Mouse (Mus musculus) ES-Bruce4 (cell line): ENCODE results near the gene Ppp2r5b. TPM values are rescaled to one million over a fixed set of nuclear protein-coding genes. Genes with fewer than 3 reads are reported as not detected.

ENCODE experiments used
- H3K27ac ChIP-seq: 2 replicates; pipeline ENCODE4 v1.5.1; 2012; ENCODE audit warnings: low read length, inconsistent platforms; ENCODE audit not compliant: insufficient read depth
- H3K27me3 ChIP-seq: 2 replicates; pipeline ENCODE4 v1.6.1; 2012; ENCODE audit warnings: mild to moderate bottlenecking, low read length, inconsistent platforms; ENCODE audit not compliant: control insufficient read depth, poor library complexity, insufficient read depth, severe bottlenecking
- H3K36me3 ChIP-seq: 2 replicates; pipeline ENCODE4 v1.6.1; 2012; ENCODE audit warnings: inconsistent platforms, mild to moderate bottlenecking, low read length, moderate library complexity; ENCODE audit not compliant: control insufficient read depth, poor library complexity, insufficient read depth, severe bottlenecking
- H3K4me1 ChIP-seq: one replicate; pipeline ENCODE4 v1.8.1; 2011; ENCODE audit warnings: low read length; ENCODE audit not compliant: control insufficient read depth, insufficient read depth
- H3K4me3 ChIP-seq: 2 replicates; pipeline ENCODE4 v1.5.1; 2011; ENCODE audit warnings: low read depth, mild to moderate bottlenecking, low read length
- H3K9ac ChIP-seq: 2 replicates; pipeline ENCODE4 v1.6.1; 2012; ENCODE audit warnings: low read depth, mild to moderate bottlenecking, inconsistent platforms; ENCODE audit not compliant: poor library complexity, severe bottlenecking
- H3K9me3 ChIP-seq: replicated peaks from 2 replicates; pipeline ENCODE4 v1.6.1; 2012; ENCODE audit warnings: mild to moderate bottlenecking, low read length, inconsistent platforms; ENCODE audit not compliant: control insufficient read depth, poor library complexity, insufficient read depth, severe bottlenecking
- CTCF ChIP-seq: IDR thresholded peaks from one replicate; pipeline ENCODE4 v1.8.1; 2011; ENCODE audit warnings: low read depth, low read length
- EP300 ChIP-seq: IDR thresholded peaks from 2 replicates; pipeline ENCODE4 v1.6.1; 2011; ENCODE audit warnings: low read depth, low read length; ENCODE audit not compliant: insufficient read depth
- POLR2A ChIP-seq: IDR thresholded peaks from one replicate; pipeline ENCODE4 v1.8.1; 2011; ENCODE audit warnings: low read length; ENCODE audit not compliant: insufficient read depth
- polyA plus RNA-seq: library from polyadenylated mRNA; stranded (reverse); fragments of >200 nt; gene quantifications from 2 replicates; pipeline ENCODE4 v1.2.4, GENCODE M21; 2011; ENCODE audit warnings: low read depth; ENCODE audit not compliant: missing spikeins, insufficient read depth, insufficient read length

Gene Ppp2r5b
- polyA plus RNA-seq, 1 experiment: 12.2 TPM

DNA sequence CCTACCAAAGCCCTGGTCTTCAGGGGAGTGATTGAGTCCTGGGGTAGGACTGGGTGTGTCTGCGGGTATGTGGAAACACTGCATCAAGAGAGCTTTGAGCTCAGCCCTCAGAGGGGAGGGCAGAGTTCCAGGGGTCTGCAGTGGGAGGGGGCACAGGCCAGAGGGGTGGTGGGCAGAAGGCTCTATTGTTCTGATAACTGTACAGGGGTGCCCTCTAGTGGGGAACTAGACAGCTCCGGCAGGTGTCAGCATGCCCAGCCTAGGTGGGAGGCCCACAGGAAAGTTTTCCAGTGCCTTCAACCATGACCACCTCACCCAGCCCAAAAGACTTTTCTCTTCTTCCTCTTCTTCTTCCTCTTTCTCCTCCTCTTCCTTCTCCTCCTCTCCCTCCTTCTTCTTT lies 24.8 kb upstream of the Ppp2r5b start:
- Histone ChIP-seq H3K4me1 (no peaks in the 10 kb centered on the region), H3K4me3 (no peak overlapping the region), H3K9ac (no peak overlapping the region), H3K9me3 (no peaks in the 10 kb centered on the region), H3K36me3 (peaks cover 14% of the 10 kb centered on the region), H3K27ac (no peak overlapping the region), H3K27me3 (no peaks in the 10 kb centered on the region)
- TF ChIP-seq POLR2A (no peak), EP300 (no peak), CTCF (peak; percentile 58)

DNA sequence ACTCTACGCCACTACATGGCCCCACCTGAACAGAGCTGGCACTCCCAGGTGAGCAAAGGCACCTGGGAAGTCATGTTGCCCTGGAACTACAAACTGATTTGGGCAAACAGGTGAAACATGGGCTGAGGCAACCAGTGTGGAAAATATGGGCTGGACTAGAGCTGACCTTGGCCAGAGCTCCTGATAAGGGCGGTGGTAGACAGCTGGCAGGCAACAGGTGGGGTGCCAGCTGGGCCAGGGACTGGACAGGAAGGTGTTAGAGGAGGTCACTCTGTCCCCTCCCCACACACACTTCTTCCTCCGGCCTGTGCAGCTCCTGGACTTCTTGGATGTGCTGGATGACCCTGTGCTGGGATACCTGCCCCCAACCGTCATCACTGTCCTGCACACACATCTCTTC lies 17.3 kb upstream of the Ppp2r5b start:
- no peak overlapping the region for H3K4me3 ChIP-seq
- H3K4me1 ChIP-seq: no peaks in the 10 kb centered on the region
- no peak overlapping the region for H3K9ac ChIP-seq
- H3K9me3 ChIP-seq: no peaks in the 10 kb centered on the region
- no peak for TF ChIP-seq POLR2A
- no peak for TF ChIP-seq EP300
- no peak for TF ChIP-seq CTCF
- H3K27ac ChIP-seq: no peak overlapping the region
- peaks cover 23% of the 10 kb centered on the region for H3K36me3 ChIP-seq
- no peaks in the 10 kb centered on the region for H3K27me3 ChIP-seq

DNA sequence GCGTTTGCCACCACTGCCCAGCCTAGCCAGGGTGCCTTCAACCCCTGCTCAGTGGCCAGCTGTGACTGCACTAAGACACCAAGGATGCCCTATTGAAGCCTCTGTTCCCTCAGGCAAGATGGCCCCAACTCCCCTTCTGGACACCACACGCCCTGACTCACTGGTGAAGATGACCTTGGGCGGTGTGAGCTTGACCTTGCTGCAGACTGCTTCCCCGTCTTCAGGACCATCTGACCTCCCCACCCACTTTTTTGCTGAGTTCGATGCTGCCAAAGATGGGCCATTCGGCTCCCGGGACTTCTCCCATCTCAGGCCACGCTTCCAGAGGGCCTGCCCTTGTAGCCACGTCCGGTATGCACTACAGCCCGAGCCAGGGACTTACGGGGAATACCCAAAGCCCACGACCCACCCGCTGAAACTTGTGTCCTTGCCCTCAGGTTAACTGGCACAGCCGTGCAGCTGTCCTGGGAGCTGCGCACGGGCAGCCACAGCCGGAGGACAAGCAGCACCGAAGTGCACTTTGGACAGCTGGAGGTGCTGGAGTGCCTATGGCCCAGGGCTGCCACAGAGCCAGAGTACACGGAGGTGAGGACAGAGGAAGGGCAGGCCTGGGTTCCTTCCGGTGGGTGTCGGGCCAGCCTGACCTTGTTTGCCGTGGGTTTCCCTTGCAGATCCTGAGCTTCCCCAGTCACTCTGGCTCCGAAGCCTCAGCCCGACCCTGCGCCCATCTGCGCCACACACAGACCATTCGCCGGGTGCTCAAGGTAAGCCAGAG lies 12.0 kb upstream of the Ppp2r5b start:
- Histone ChIP-seq H3K27me3 (no peaks in the 10 kb centered on the region), H3K36me3 (peaks cover 6% of the 10 kb centered on the region; the same call in 1 of the 2 replicates), H3K4me1 (no peaks in the 10 kb centered on the region), H3K9ac (no peak overlapping the region), H3K27ac (no peak overlapping the region), H3K9me3 (no peaks in the 10 kb centered on the region), H3K4me3 (no peak overlapping the region)
- no peak for TF ChIP-seq POLR2A
- TF ChIP-seq EP300: no peak
- TF ChIP-seq CTCF: no peak

DNA sequence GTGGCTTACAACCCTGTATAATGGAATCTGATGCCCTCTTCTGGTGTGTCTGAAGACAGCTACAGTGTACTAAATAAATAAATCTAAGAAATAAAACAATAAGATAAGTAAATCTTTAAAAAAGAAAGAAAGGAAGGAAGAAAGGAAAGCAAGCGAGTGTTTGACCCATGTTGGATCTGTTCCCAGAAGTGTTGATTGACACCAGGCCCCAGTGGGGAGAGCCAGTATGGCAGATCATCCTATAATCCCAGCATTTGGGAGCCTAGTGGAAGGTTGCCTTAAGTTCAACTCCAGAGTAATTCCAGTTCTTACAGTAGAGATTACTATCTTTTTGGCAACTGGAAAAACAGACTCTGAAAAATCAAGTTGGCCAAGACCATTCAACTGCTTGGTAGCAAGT lies 10.1 kb upstream of the Ppp2r5b start:
- Histone ChIP-seq H3K4me1 (no peaks in the 10 kb centered on the region), H3K9ac (no peak overlapping the region), H3K27me3 (no peaks in the 10 kb centered on the region), H3K4me3 (no peak overlapping the region), H3K9me3 (no peaks in the 10 kb centered on the region), H3K36me3 (peaks cover 4% of the 10 kb centered on the region; the same call in 1 of the 2 replicates), H3K27ac (no peak overlapping the region)
- TF ChIP-seq CTCF (no peak), POLR2A (no peak), EP300 (no peak)

DNA sequence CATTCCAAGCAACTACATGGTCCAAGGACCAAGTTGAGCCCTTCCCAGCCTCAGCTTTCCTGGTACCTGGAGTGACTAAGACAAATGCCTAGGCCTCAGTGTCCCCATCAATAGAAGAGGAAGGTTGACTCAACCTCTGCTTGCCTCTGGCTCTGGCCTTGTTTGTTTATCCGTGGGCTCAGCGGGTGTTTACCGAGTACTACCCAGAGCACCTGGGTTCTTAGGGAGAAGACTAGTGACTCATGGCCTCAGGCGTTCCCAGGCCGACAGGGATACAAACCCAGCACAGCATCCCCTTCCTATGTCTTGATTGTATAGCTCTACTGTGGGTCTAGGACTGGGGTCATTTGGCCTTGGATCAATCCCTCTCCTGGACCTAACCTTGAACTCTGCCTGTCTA lies 7.6 kb upstream of the Ppp2r5b start:
- H3K9ac ChIP-seq: no peak overlapping the region
- H3K9me3 ChIP-seq: no peaks in the 10 kb centered on the region
- H3K27ac ChIP-seq: no peak overlapping the region
- H3K27me3 ChIP-seq: no peaks in the 10 kb centered on the region
- H3K4me1 ChIP-seq: peaks cover 5% of the 10 kb centered on the region
- H3K36me3 ChIP-seq: peaks cover 4% of the 10 kb centered on the region; the same call in 1 of the 2 replicates
- no peak for TF ChIP-seq EP300
- no peak for TF ChIP-seq POLR2A
- no peak for TF ChIP-seq CTCF
- H3K4me3 ChIP-seq: no peak overlapping the region

DNA sequence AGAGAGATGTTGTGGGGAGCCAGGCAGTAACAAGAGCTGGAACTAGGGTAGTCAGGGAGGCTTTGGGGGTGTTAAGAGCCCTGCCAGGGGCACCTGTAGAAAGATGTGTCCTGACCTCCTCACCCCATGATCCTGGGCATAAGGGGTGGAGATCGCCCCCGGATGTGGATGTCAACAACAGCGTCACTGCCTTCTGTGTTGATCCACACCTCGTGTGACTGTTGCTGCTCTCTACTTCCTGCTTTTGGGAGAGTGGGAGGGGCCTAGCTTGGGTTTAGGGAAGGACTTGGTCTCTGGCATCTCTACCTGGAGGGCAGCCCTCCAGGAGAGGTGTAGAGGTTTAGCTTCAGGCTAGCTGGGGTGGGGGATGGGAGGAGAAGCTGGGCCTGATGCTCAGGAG lies 6.6 kb upstream of the Ppp2r5b start:
- no peak for TF ChIP-seq EP300
- no peak for TF ChIP-seq POLR2A
- TF ChIP-seq CTCF: no peak
- Histone ChIP-seq H3K4me1 (peaks cover 5% of the 10 kb centered on the region), H3K9ac (peak overlapping the region; percentile 54), H3K27ac (peak overlapping the region; percentile 1; the same call in 1 of the 2 replicates), H3K27me3 (no peaks in the 10 kb centered on the region), H3K9me3 (no peaks in the 10 kb centered on the region), H3K4me3 (peak overlapping the region; percentile 81), H3K36me3 (peaks cover 4% of the 10 kb centered on the region; the same call in 1 of the 2 replicates)
